Mouse (Mus musculus): Measurements from ENCODE around the gene Nod2.

DNA sequence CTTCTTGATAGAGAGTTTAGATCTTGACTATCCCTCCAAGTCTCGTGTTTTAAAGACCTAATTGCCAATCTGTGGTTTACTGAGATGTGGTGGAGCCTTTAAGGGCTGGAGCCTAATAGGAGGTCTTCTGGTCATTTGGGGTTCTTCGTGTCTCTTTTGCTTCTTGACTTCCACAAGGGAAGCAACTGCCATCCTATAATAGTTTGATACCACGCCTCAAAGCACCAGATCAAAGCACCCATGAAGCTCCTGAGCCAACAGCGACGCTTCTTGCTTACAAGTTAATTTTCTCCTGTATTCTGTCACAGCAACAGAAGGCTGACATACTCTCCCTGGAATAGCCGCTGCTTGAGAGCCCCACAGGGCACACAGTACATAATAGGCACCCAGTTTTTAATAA, 45.8 kb downstream of the Nod2 start:
- no peak for TF ChIP-seq GATA1 (IDR thresholded peaks at IDR 0.05; ENCODE audit: borderline replicate concordance, low read length)
- no peak for TF ChIP-seq FLI1 (IDR thresholded peaks at IDR 0.05; ENCODE audit: low read length)
